Mouse (Mus musculus) lung, postnatal 36 days (tissue): ENCODE measurements around the gene Prkar1b.

Experiments used
- DNase-seq: peaks from one replicate; pipeline ENCODE4 v3.0.0; 2022; ENCODE audit warnings: mixed read lengths

Gene Prkar1b

GRCm38 (mm10) chr5:139149681-139150602 is at the start of gene Prkar1b, which contains the start of gene Dnaaf5:
TSS of gene Prkar1b (minus strand) at chr5:139150001.
TSS of gene Dnaaf5 (plus strand) at chr5:139150223.
- peak; percentile 98 for DNase-seq

GRCm38 (mm10) chr5:139199636-139199994 is 49.8 kb upstream of the Prkar1b start:
- no peak for DNase-seq

- no peak for DNase-seq
These were observed 49.0 kb upstream of the Prkar1b start for GRCm38 (mm10) chr5:139198779-139199178.

GRCm38 (mm10) chr5:139190958-139191357 is 41.2 kb upstream of the Prkar1b start:
- no peak for DNase-seq

- DNase-seq, result no peak
These were observed 39.9 kb upstream of the Prkar1b start for GRCm38 (mm10) chr5:139189726-139190125.

- DNase-seq, result no peak
These were observed 35.1 kb upstream of the Prkar1b start for GRCm38 (mm10) chr5:139184897-139185296.

GRCm38 (mm10) chr5:139183601-139184000 is 33.8 kb upstream of the Prkar1b start:
- DNase-seq, result no peak

GRCm38 (mm10) chr5:139183131-139183530 is 33.3 kb upstream of the Prkar1b start:
- no peak for DNase-seq

- DNase-seq, result peak; percentile 87
These were observed 29.3 kb upstream of the Prkar1b start for GRCm38 (mm10) chr5:139178895-139179631.

- peak; percentile 57 for DNase-seq
These were observed 25.1 kb upstream of the Prkar1b start for GRCm38 (mm10) chr5:139174556-139175547.

GRCm38 (mm10) chr5:139174141-139174540 is 24.3 kb upstream of the Prkar1b start:
- DNase-seq, result no peak

- no peak for DNase-seq
These were observed 22.1 kb upstream of the Prkar1b start for GRCm38 (mm10) chr5:139171929-139172328.

- no peak for DNase-seq
These were observed 17.7 kb upstream of the Prkar1b start for GRCm38 (mm10) chr5:139167548-139167947.

- peak; percentile 29 for DNase-seq
These were observed 17.1 kb upstream of the Prkar1b start for GRCm38 (mm10) chr5:139166781-139167361.

GRCm38 (mm10) chr5:139161632-139162031 is 11.8 kb upstream of the Prkar1b start:
- no peak for DNase-seq

GRCm38 (mm10) chr5:139160899-139161298 is 11.1 kb upstream of the Prkar1b start:
- no peak for DNase-seq

- peak; percentile 18 for DNase-seq
These were observed 816 bp upstream of the Prkar1b start for GRCm38 (mm10) chr5:139150603-139151031.

GRCm38 (mm10) chr5:139149006-139149672 is 662 bp downstream of the Prkar1b start:
- DNase-seq, result no peak

- peak; percentile 17 for DNase-seq
These were observed 2.4 kb downstream of the Prkar1b start for GRCm38 (mm10) chr5:139147178-139148078.

- no peak for DNase-seq
These were observed 3.2 kb downstream of the Prkar1b start for GRCm38 (mm10) chr5:139146476-139147075.
